Mouse (Mus musculus): ENCODE measurements around the gene Ptpdc1. TPM values are rescaled to one million over a fixed set of nuclear protein-coding genes. Genes with fewer than 3 reads are reported as not detected.

Gene Ptpdc1
- polyA plus RNA-seq, 1 experiment from 2014 or later = 15.6 TPM

- peaks cover 86% of the 10 kb centered on the region for H3K27me3 ChIP-seq (replicated peaks; ENCODE audit: control insufficient read depth, insufficient read depth, low read length)
- ATAC-seq (ENCODE audit: low read depth) (no peak), DNase-seq (ENCODE audit: low spot score) (no peak)
- H3K36me3 ChIP-seq (ENCODE audit: control insufficient read depth, insufficient read depth, low read length) = no peaks in the 10 kb centered on the region
- H3K9me3 ChIP-seq (ENCODE audit: control insufficient read depth, low read length) = no peaks in the 10 kb centered on the region
- H3K4me1 ChIP-seq (ENCODE audit: control insufficient read depth, insufficient read depth, low read length) = peaks cover 17% of the 10 kb centered on the region
- 2% methylated on average over 38 of the region's 38 CpGs for WGBS
- H3K9ac ChIP-seq (ENCODE audit: low read depth, low read length) = peak overlapping the region; percentile 55
- H3K4me3 ChIP-seq (ENCODE audit: low read depth, low read length) = peak overlapping the region; percentile 29
- peak overlapping the region; percentile 73 for H3K4me2 ChIP-seq (ENCODE audit: low read depth, low read length)
- H3K27ac ChIP-seq (replicated peaks; ENCODE audit: low read depth, low read length) = peak overlapping the region; percentile 50
Observed at GRCm38 (mm10) chr13:48659254-48660220, 34.1 kb upstream of the Ptpdc1 start.

GRCm38 (mm10) chr13:48658588-48659253 is 33.3 kb upstream of the Ptpdc1 start:
- no peak for ATAC-seq (ENCODE audit: low read depth)
- H3K9ac ChIP-seq (ENCODE audit: low read depth, low read length) = peak overlapping the region; percentile 51; the same call in 1 of the 2 replicates
- under 1% methylated on average over 33 of the region's 33 CpGs for WGBS

GRCm38 (mm10) chr13:48657791-48658190 is 32.3 kb upstream of the Ptpdc1 start:
- WGBS = 5% methylated on average over 9 of the region's 9 CpGs
- DNase-seq (ENCODE audit: low spot score) = no peak

More at GRCm38 (mm10) chr13:48658588-48659253, 33.3 kb upstream of the Ptpdc1 start:
- H3K4me2 ChIP-seq (ENCODE audit: low read depth, low read length) = peak overlapping the region; percentile 73
- 0 out of 2 replicates have a peak overlapping the region, but pooled peaks have one; percentile 15 for H3K27ac ChIP-seq (replicated peaks; ENCODE audit: low read depth, low read length)
- H3K9me3 ChIP-seq (ENCODE audit: control insufficient read depth, low read length) = no peaks in the 10 kb centered on the region
- peaks cover 78% of the 10 kb centered on the region for H3K27me3 ChIP-seq (replicated peaks; ENCODE audit: control insufficient read depth, insufficient read depth, low read length)
- DNase-seq (ENCODE audit: low spot score) = no peak
- H3K4me1 ChIP-seq (ENCODE audit: control insufficient read depth, insufficient read depth, low read length) = peaks cover 17% of the 10 kb centered on the region
- peak overlapping the region; percentile 29 for H3K4me3 ChIP-seq (ENCODE audit: low read depth, low read length)
- H3K36me3 ChIP-seq (ENCODE audit: control insufficient read depth, insufficient read depth, low read length) = no peaks in the 10 kb centered on the region

DNA sequence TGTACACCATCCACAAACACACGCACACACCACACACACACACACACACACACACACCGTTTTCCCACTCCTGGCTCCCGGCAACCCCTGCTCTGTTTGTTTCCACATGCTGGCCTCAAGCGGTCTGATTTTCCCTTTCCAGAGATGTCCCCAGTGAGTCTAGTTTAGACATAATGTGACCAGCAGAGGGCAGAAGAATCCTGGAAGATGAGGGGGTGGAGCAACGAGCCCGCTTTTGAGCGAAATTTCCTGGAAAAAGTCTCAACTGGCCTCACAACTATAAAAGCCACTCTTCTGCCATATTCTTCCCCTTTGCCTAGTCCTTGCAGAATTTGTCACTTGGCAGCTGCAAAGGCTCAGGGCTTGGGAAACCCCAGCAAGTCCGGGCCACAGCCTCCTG is 30.2 kb upstream of the Ptpdc1 start:
- no peak overlapping the region for H3K27ac ChIP-seq (replicated peaks; ENCODE audit: low read depth, low read length)
- no peaks in the 10 kb centered on the region for H3K9me3 ChIP-seq (ENCODE audit: control insufficient read depth, low read length)
- peaks cover 53% of the 10 kb centered on the region for H3K27me3 ChIP-seq (replicated peaks; ENCODE audit: control insufficient read depth, insufficient read depth, low read length)
- H3K9ac ChIP-seq (ENCODE audit: low read depth, low read length) = no peak overlapping the region
- H3K36me3 ChIP-seq (ENCODE audit: control insufficient read depth, insufficient read depth, low read length) = no peaks in the 10 kb centered on the region
- peak overlapping the region; percentile 28; the same call in 1 of the 2 replicates for H3K4me2 ChIP-seq (ENCODE audit: low read depth, low read length)
- H3K4me3 ChIP-seq (ENCODE audit: low read depth, low read length) = no peak overlapping the region
- DNase-seq (ENCODE audit: low spot score) (peak; percentile 89), ATAC-seq (ENCODE audit: low read depth) (0 out of 2 replicates have a peak, but pooled peaks have one; percentile 42)
- peaks cover 11% of the 10 kb centered on the region for H3K4me1 ChIP-seq (ENCODE audit: control insufficient read depth, insufficient read depth, low read length)
- 0% methylated on average over 8 of the region's 8 CpGs for WGBS

More at GRCm38 (mm10) chr13:48657791-48658190, 32.3 kb upstream of the Ptpdc1 start:
- Histone ChIP-seq H3K27ac (replicated peaks; ENCODE audit: low read depth, low read length) (no peak overlapping the region), H3K4me2 (ENCODE audit: low read depth, low read length) (0 out of 2 replicates have a peak overlapping the region, but pooled peaks have one; percentile 73), H3K36me3 (ENCODE audit: control insufficient read depth, insufficient read depth, low read length) (no peaks in the 10 kb centered on the region), H3K9me3 (ENCODE audit: control insufficient read depth, low read length) (no peaks in the 10 kb centered on the region), H3K4me1 (ENCODE audit: control insufficient read depth, insufficient read depth, low read length) (peaks cover 13% of the 10 kb centered on the region), H3K27me3 (replicated peaks; ENCODE audit: control insufficient read depth, insufficient read depth, low read length) (peaks cover 73% of the 10 kb centered on the region), H3K9ac (ENCODE audit: low read depth, low read length) (no peak overlapping the region), H3K4me3 (ENCODE audit: low read depth, low read length) (no peak overlapping the region)
- no peak for ATAC-seq (ENCODE audit: low read depth)

DNA sequence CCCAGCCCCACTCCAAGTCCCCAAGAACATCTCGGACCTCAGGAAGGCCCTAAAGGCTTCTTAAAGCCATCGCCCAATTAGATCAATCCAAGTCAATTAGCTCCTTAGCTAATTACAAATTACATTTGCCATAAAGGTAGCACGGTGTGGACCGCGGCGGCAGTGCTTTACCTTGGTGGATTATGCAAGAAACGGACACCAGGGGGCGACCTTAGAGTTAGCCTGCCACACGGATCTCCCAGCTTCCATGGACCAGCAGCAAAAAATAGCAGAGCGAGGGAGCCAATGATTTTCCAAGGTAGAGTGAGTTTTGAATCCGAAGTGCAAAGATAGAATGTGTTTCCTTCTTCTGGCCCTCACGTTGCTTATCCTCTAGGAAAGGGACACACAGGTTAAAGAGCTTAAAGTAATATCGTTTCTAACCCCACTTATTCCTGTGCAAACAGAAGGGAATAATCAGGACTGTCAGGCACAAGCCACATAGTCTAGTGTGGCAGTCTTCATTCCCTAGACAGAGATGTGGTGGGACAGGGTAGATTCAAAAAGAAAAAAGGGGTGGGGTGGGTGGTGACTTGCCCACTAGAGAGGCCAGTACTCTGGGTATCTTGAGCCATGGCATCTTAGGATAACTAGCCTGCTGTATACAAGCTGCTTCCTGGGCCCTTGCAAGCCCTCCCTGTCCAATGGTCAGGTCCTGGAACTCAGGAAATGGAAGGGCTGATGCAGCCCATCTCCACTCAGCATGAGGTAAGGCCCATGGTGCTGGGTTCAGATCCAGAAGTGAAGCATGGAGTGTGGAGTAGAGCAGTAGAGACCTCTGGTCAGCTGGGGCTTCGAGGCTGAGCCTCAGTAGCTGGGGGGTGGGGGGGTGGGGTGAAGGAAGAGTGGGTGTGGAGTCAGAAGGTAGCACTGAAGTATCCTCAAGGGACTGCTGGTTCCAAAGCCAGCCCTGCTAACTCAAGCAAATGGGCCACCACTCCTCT is 28.6 kb upstream of the Ptpdc1 start:
- ATAC-seq (ENCODE audit: low read depth) = peak; percentile 50; the same call in 1 of the 2 replicates
- H3K4me3 ChIP-seq (ENCODE audit: low read depth, low read length) = no peak overlapping the region
- H3K4me1 ChIP-seq (ENCODE audit: control insufficient read depth, insufficient read depth, low read length) = peaks cover 3% of the 10 kb centered on the region; the same call in 1 of the 2 replicates
- H3K4me2 ChIP-seq (ENCODE audit: low read depth, low read length) = no peak overlapping the region
- H3K27me3 ChIP-seq (replicated peaks; ENCODE audit: control insufficient read depth, insufficient read depth, low read length) = peaks cover 37% of the 10 kb centered on the region
- no peaks in the 10 kb centered on the region for H3K36me3 ChIP-seq (ENCODE audit: control insufficient read depth, insufficient read depth, low read length)
- WGBS = 11% methylated on average over 14 of the region's 14 CpGs
- no peaks in the 10 kb centered on the region for H3K9me3 ChIP-seq (ENCODE audit: control insufficient read depth, low read length)
- H3K9ac ChIP-seq (ENCODE audit: low read depth, low read length) = no peak overlapping the region; the same call in 1 of the 2 replicates
- DNase-seq (ENCODE audit: low spot score) = peak; percentile 80
- H3K27ac ChIP-seq (replicated peaks; ENCODE audit: low read depth, low read length) = no peak overlapping the region

- Histone ChIP-seq H3K27ac (replicated peaks; ENCODE audit: low read depth, low read length) (no peak overlapping the region), H3K4me2 (ENCODE audit: low read depth, low read length) (no peak overlapping the region), H3K36me3 (ENCODE audit: control insufficient read depth, insufficient read depth, low read length) (no peaks in the 10 kb centered on the region), H3K4me3 (ENCODE audit: low read depth, low read length) (no peak overlapping the region), H3K4me1 (ENCODE audit: control insufficient read depth, insufficient read depth, low read length) (peaks cover 3% of the 10 kb centered on the region; the same call in 1 of the 2 replicates), H3K27me3 (replicated peaks; ENCODE audit: control insufficient read depth, insufficient read depth, low read length) (peaks cover 11% of the 10 kb centered on the region), H3K9me3 (ENCODE audit: control insufficient read depth, low read length) (no peaks in the 10 kb centered on the region), H3K9ac (ENCODE audit: low read depth, low read length) (no peak overlapping the region)
- 60% methylated on average over 6 of the region's 6 CpGs for WGBS
- no peak for ATAC-seq (ENCODE audit: low read depth)
- DNase-seq (ENCODE audit: low spot score) = no peak
Observed at GRCm38 (mm10) chr13:48651132-48652065, 25.9 kb upstream of the Ptpdc1 start.

- Histone ChIP-seq H3K9me3 (ENCODE audit: control insufficient read depth, low read length) (no peaks in the 10 kb centered on the region), H3K9ac (ENCODE audit: low read depth, low read length) (no peak overlapping the region), H3K4me2 (ENCODE audit: low read depth, low read length) (no peak overlapping the region), H3K4me3 (ENCODE audit: low read depth, low read length) (no peak overlapping the region), H3K4me1 (ENCODE audit: control insufficient read depth, insufficient read depth, low read length) (no peaks in the 10 kb centered on the region; the same call in 1 of the 2 replicates), H3K27me3 (replicated peaks; ENCODE audit: control insufficient read depth, insufficient read depth, low read length) (peaks cover 3% of the 10 kb centered on the region; the same call in 1 of the 2 replicates), H3K36me3 (ENCODE audit: control insufficient read depth, insufficient read depth, low read length) (no peaks in the 10 kb centered on the region), H3K27ac (replicated peaks; ENCODE audit: low read depth, low read length) (no peak overlapping the region)
- no peak for DNase-seq (ENCODE audit: low spot score)
- WGBS = 0% methylated on average over 1 of the region's 1 CpGs
- ATAC-seq (ENCODE audit: low read depth) = no peak
Observed at GRCm38 (mm10) chr13:48650615-48651014, 25.2 kb upstream of the Ptpdc1 start.
